Mouse (Mus musculus) bone marrow, adult 2 months (tissue): Measurements from ENCODE around the gene Tmed2.

ENCODE experiments used
- CTCF ChIP-seq: fragments of 200-500 bp; IDR thresholded peaks from 2 replicates; pipeline ENCODE4 v1.5.1; 2011; ENCODE audit warnings: low read length, control low read depth; ENCODE audit not compliant: control insufficient read depth, insufficient read depth
- POLR2A ChIP-seq: fragments of 200-500 bp; IDR thresholded peaks from 2 replicates; pipeline ENCODE4 v1.6.1; 2011; ENCODE audit warnings: low read depth, mild to moderate bottlenecking, control low read depth, low read length, borderline replicate concordance; ENCODE audit not compliant: control insufficient read depth

DNA sequence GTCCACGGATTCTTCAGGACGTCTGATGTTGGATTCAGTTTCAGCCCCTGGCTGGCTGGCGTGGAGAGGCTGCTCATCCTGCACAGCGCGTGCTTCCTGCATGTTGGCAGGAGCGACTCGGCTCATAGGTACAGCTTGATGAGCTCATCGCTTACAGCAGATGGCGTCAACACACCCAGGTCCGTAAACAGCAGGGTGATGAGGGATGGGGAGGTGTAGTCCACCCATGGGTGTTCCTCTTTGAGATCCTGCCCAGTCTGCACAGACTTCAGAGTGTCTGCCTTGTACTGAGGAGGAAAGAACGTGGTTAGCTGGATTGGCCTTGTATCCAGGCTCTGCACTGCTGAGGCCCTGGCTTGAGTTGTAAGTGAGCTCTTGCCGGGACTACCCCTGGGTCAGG is 30.6 kb downstream of the Tmed2 start:
- TF ChIP-seq POLR2A (no peak), CTCF (peak; percentile 5; the same call in 1 of the 2 replicates)
